Mouse (Mus musculus): Measurements from ENCODE around the gene Bbs9.
"Not testable (repeated sequence)": the region's sequence is repeated elsewhere in the genome, so short reads cannot be mapped to it uniquely, and the experiment has no call there.

Gene Bbs9

GRCm38 (mm10) chr9:22848800-22849199, 373.3 kb downstream of the Bbs9 start:
- DNase-seq (ENCODE audit: low read depth, low spot score) = no peak

GRCm38 (mm10) chr9:22849212-22849611, 373.7 kb downstream of the Bbs9 start:
- peak; percentile 53 for DNase-seq (ENCODE audit: low read depth, low spot score)

GRCm38 (mm10) chr9:22869147-22869546, 393.6 kb downstream of the Bbs9 start:
- not testable (repeated sequence) for DNase-seq (ENCODE audit: low read depth, low spot score)

- DNase-seq (ENCODE audit: low read depth, low spot score) = no peak
These were observed 395.1 kb downstream of the Bbs9 start for GRCm38 (mm10) chr9:22870661-22871060.

- DNase-seq (ENCODE audit: low read depth, low spot score) = no peak
These were observed 399.7 kb downstream of the Bbs9 start for GRCm38 (mm10) chr9:22875231-22875630.

GRCm38 (mm10) chr9:22879266-22879665, 403.8 kb downstream of the Bbs9 start:
- DNase-seq (ENCODE audit: low read depth, low spot score) = no peak

GRCm38 (mm10) chr9:22886351-22886750, 410.8 kb downstream of the Bbs9 start:
- no peak for DNase-seq (ENCODE audit: low read depth, low spot score)

- no peak for DNase-seq (ENCODE audit: low read depth, low spot score)
These were observed 429.9 kb downstream of the Bbs9 start for GRCm38 (mm10) chr9:22905434-22905833.

- no peak for DNase-seq (ENCODE audit: low read depth, low spot score)
These were observed 441.3 kb downstream of the Bbs9 start for GRCm38 (mm10) chr9:22916808-22917207.

- no peak for DNase-seq (ENCODE audit: low read depth, low spot score)
These were observed 460.1 kb downstream of the Bbs9 start for GRCm38 (mm10) chr9:22935645-22936044.
